ENCODE assay signal across 25 mouse cellular contexts in the genomic region with DNA sequence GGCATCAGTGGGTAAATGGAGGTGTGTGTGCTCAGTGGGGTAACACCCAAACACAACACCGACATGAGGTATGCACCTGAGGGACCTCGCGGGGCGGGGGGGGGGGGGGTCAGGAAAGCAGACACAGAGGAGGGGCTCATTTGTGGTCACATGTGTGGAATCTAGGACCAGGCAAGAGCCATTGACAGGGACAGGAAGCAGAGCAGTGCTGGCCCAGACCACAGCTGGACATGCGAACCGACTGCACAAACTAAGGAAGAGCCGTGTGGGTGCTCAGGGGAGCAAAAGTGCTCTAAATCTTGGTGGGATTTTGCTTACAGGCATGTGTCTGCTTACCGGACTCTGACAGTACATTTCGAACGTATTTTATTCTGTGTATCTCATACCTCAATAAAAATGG. TPM values are rescaled to one million over a fixed set of nuclear protein-coding genes. Genes with fewer than 3 reads are reported as not detected.
"Had no signal": no experiment of that assay in that cellular context is flagged by ENCODE, and none has a peak within 500 bp of the region (broad histone marks: within the 10 kb centered on the region; RNA-seq: fewer than 3 reads in every experiment).

No protein-coding gene starts in this region.

- H3K4me2 ChIP-seq: heart, embryonic 12.5 days; hindbrain, embryonic 14.5 days; intestine, embryonic 15.5 days; limb, embryonic 12.5 days; liver, embryonic 11.5 days; liver, embryonic 13.5 days; liver, embryonic 15.5 days had no signal

- DNase-seq: gastrocnemius, postnatal 14 days; heart, adult 2 months; heart, postnatal 10 days; heart, postnatal 4 days; kidney, adult 18-20 months; kidney, adult 8-10 months; kidney, postnatal 10 days; kidney, postnatal 25 days; kidney, postnatal 4 days; liver; liver, embryonic 13.5 days had no signal

- H3K9ac ChIP-seq: heart, embryonic 12.5 days; hindbrain, embryonic 14.5 days; intestine, embryonic 15.5 days; limb, embryonic 12.5 days; liver, embryonic 13.5 days; liver, embryonic 15.5 days had no signal

- H3K4me3 ChIP-seq: heart, adult 2 months; heart, embryonic 10.5 days; heart, embryonic 12.5 days; intestine, embryonic 15.5 days; layer of hippocampus, adult 2 months; left cerebral cortex, adult 2 months; limb, embryonic 10.5 days; limb, embryonic 12.5 days; liver, embryonic 13.5 days; liver, embryonic 15.5 days had no signal

- H3K9me3 ChIP-seq: heart, embryonic 10.5 days; heart, embryonic 12.5 days; intestine, embryonic 15.5 days; limb, embryonic 10.5 days; limb, embryonic 12.5 days; liver, embryonic 13.5 days; liver, embryonic 15.5 days had no signal

- H3K27ac ChIP-seq: heart, embryonic 10.5 days; hindbrain, embryonic 14.5 days; intestine, embryonic 15.5 days; layer of hippocampus, adult 2 months; left cerebral cortex, adult 2 months; limb, embryonic 10.5 days; limb, embryonic 12.5 days; liver, embryonic 13.5 days; liver, embryonic 15.5 days had no signal

- H3K36me3 ChIP-seq: heart, embryonic 10.5 days; heart, embryonic 12.5 days; intestine, embryonic 15.5 days; limb, embryonic 10.5 days; limb, embryonic 12.5 days; liver, embryonic 13.5 days; liver, embryonic 15.5 days had no signal

- ATAC-seq: hindbrain, embryonic 16.5 days; inflammation-experienced regulatory T-cells, adult 6 months; intestine, embryonic 15.5 days; intestine, postnatal 0 days had no signal

RNA-seq across cellular contexts. Expression of a gene that starts 11.2 kb away (rescaled TPM):
- total RNA-seq: granulocyte monocyte progenitor cell, adult 5-6 weeks had no signal

RNA-seq across cellular contexts. Expression of a gene that starts 12.0 kb away (rescaled TPM):
- total RNA-seq: granulocyte monocyte progenitor cell, adult 5-6 weeks had no signal
- polyA plus RNA-seq: heart, embryonic 12.5 days; inflammation-experienced regulatory T-cells, adult 6 months had no signal
